ENCODE assay signal across 13 mouse cellular contexts in the genomic region with DNA sequence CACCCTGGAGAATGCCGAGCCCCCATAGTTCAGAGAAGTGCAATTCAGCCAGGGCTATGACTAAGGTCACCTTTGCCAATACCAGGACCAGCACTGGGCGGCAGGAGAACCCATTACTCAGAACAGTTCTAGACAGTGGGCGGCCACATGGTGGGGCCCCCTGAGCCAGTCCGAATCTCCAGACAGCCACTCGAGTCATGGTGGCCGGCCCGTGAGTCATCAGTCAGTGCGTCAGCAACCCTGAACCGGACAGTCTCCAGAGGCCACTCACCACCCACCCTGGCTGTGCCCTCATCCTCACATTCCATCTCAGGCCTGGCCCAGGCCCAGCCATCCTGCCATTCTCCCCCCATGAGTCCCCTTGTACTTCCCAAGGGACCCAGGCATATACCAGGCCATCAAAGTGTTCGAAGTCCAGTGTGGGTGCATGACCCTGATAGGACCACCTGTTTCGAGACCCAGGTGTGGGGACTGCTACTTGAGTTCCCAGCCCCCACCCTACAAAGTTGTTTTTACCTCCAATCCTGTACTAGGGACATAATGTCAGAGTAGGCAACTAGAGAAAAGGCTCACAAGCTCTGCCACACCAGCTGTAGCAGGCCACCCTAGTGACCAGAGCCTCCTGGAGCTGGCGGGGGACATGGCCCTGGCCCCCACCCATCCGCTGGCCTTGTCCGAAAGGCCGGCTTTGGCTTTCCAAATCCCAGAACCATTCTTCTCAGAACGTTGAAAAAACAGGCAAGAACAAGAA. TPM values are rescaled to one million over a fixed set of nuclear protein-coding genes. Genes with fewer than 3 reads are reported as not detected.
DNase-seq lines count a peak whose midpoint lies in the region; ATAC-seq and TF ChIP-seq lines count a peak whose summit lies in the region.
"Had no signal": no experiment of that assay in that cellular context is flagged by ENCODE, and none has a peak within 500 bp of the region (broad histone marks: within the 10 kb centered on the region; RNA-seq: fewer than 3 reads in every experiment).

No protein-coding gene starts in this region.

- H3K4me3 ChIP-seq in heart, adult 2 months = no peak overlapping the region
- no peak overlapping the region for H3K4me3 ChIP-seq in lung, embryonic 14.5 days (ENCODE audit: low read depth, low read length)
- no peak overlapping the region for H3K4me3 ChIP-seq in limb, embryonic 12.5 days (replicated peaks)

- no peak for TF ChIP-seq CTCF in heart, adult 2 months (IDR thresholded peaks at IDR 0.05)
- TF ChIP-seq CTCF in lung, embryonic 14.5 days (IDR thresholded peaks at IDR 0.05; ENCODE audit: low read depth) = no peak

- H3K4me1 ChIP-seq in heart, adult 2 months (ENCODE audit: control insufficient read depth, insufficient read depth, low read length) = peaks cover 20% of the 10 kb centered on the region
- no peaks in the 10 kb centered on the region for H3K4me1 ChIP-seq in lung, embryonic 14.5 days (ENCODE audit: insufficient read depth)
- peaks cover 25% of the 10 kb centered on the region for H3K4me1 ChIP-seq in limb, embryonic 12.5 days (replicated peaks)

- no peaks in the 10 kb centered on the region for H3K9me3 ChIP-seq in lung, embryonic 14.5 days (ENCODE audit: low read depth, low read length)
- H3K9me3 ChIP-seq in limb, embryonic 12.5 days = peaks cover 9% of the 10 kb centered on the region; the same call in 1 of the 2 replicates

- H3K79me2 ChIP-seq in heart, adult 2 months (replicated peaks; ENCODE audit: control insufficient read depth, insufficient read depth, low read length) = no peaks in the 10 kb centered on the region; the same call in 1 of the 2 replicates

- H3K36me3 ChIP-seq in heart, adult 2 months (ENCODE audit: control insufficient read depth, insufficient read depth, low read length) = no peaks in the 10 kb centered on the region
- H3K36me3 ChIP-seq in lung, embryonic 14.5 days (ENCODE audit: insufficient read depth) = no peaks in the 10 kb centered on the region
- H3K36me3 ChIP-seq in limb, embryonic 12.5 days = peaks cover 17% of the 10 kb centered on the region

- H3K9ac ChIP-seq in heart, adult 2 months (ENCODE audit: low read depth, low read length) = no peak overlapping the region
- H3K9ac ChIP-seq in lung, embryonic 14.5 days = no peak overlapping the region
- H3K9ac ChIP-seq in limb, embryonic 12.5 days (replicated peaks) = no peak overlapping the region

- peak overlapping the region; percentile 23 for H3K27ac ChIP-seq in heart, adult 2 months
- no peak overlapping the region for H3K27ac ChIP-seq in lung, embryonic 14.5 days (ENCODE audit: low read depth)
- peak overlapping the region; percentile 69 for H3K27ac ChIP-seq in limb, embryonic 12.5 days

- peak; percentile 10; the same call in 1 of the 2 replicates for ATAC-seq in lung, embryonic 14.5 days (ENCODE audit: insufficient read depth)
- ATAC-seq in limb, embryonic 12.5 days (ENCODE audit: insufficient number of reproducible peaks, insufficient read depth, low FRiP score, low TSS enrichment, low read depth) = no peak
- ATAC-seq: activated CD4-positive, CD25-positive, alpha-beta regulatory T cell, adult 4 months; intestine, postnatal 0 days had no signal

- intact Hi-C loops in heart, adult 2 months (cut with DNase I) = no loop called here
- intact Hi-C loops in heart, postnatal 14 days (cut with DNase I) = no loop called here

- peak; percentile 47 to 57 for DNase-seq in heart, adult 2 months
- no peak for DNase-seq in heart, postnatal 14 days
- no peak for DNase-seq in lung, embryonic 14.5 days
- DNase-seq in lung, postnatal 25 days (ENCODE audit: low spot score) = no peak
- DNase-seq in adrenal gland, adult 18-20 months (ENCODE audit: low spot score in 2 of 2) = peak; percentile 54 to 56
- DNase-seq in cerebellum, postnatal 36 days = no peak
- DNase-seq in thymus, postnatal 4 days = no peak
- DNase-seq: cerebellum, postnatal 25 days; lung, postnatal 10 days had no signal

- no peak for TF ChIP-seq EP300 in heart, adult 2 months (IDR thresholded peaks at IDR 0.05; ENCODE audit: insufficient read depth, low read depth, low read length)

- WGBS in heart, adult 2 months = 81% methylated on average over 16 of the region's 16 CpGs
- WGBS in lung, embryonic 14.5 days = 85% methylated on average over 16 of the region's 16 CpGs
- 84% methylated on average over 16 of the region's 16 CpGs for WGBS in limb, embryonic 12.5 days

- H3K27me3 ChIP-seq in heart, adult 2 months (ENCODE audit: control insufficient read depth, insufficient read depth, low read length) = no peaks in the 10 kb centered on the region
- no peaks in the 10 kb centered on the region for H3K27me3 ChIP-seq in lung, embryonic 14.5 days (ENCODE audit: insufficient read depth, low read length)
- no peaks in the 10 kb centered on the region for H3K27me3 ChIP-seq in limb, embryonic 12.5 days
- H3K27me3 ChIP-seq: CH12.LX had no signal

- TF ChIP-seq POLR2A in heart, adult 2 months (IDR thresholded peaks at IDR 0.05; ENCODE audit: insufficient read depth, low read depth, low read length) = no peak

- H3K4me2 ChIP-seq in lung, embryonic 14.5 days = no peak overlapping the region
- no peak overlapping the region for H3K4me2 ChIP-seq in limb, embryonic 12.5 days

RNA-seq across cellular contexts. Expression of a gene that starts 14.8 kb away (rescaled TPM):
- 1 to 10 TPM; 8.1 to 8.6 TPM for total RNA-seq in heart, adult 2 months (2021)
- polyA plus RNA-seq in heart, adult 2 months (2012; rRNA removed) = 18.8 and 21.2 TPM in 2 replicates
- 1 to 10 TPM; 5.5 to 6.9 TPM for total RNA-seq in heart, postnatal 14 days (2021)
- 21.8 and 24.4 TPM in 2 replicates for polyA plus RNA-seq in lung, embryonic 14.5 days (2014; fragmentation: Nextera tagmentation; extraction: Ambion mirVana)
- 10 to 100 TPM; 26.0 to 27.0 TPM for total RNA-seq in adrenal gland, adult 18-20 months (2021)
- polyA plus RNA-seq in limb, embryonic 12.5 days (2016; fragmentation: Nextera tagmentation; extraction: Ambion mirVana) = 26.8 and 27.3 TPM in 2 replicates

RNA-seq across cellular contexts. Expression of a gene that starts 22.6 kb away (rescaled TPM):
- 1 to 10 TPM; 7.4 to 8.1 TPM for total RNA-seq in heart, adult 2 months (2021)
- 13.7 and 14.9 TPM in 2 replicates for polyA plus RNA-seq in heart, adult 2 months (2012; rRNA removed)
- 1 to 10 TPM; 7.7 to 9.5 TPM for total RNA-seq in heart, postnatal 14 days (2021)
- 15.5 and 21.8 TPM in 2 replicates for polyA plus RNA-seq in lung, embryonic 14.5 days (2014; fragmentation: Nextera tagmentation; extraction: Ambion mirVana)
- 10 to 100 TPM; 19.3 to 22.3 TPM for total RNA-seq in adrenal gland, adult 18-20 months (2021)
- polyA plus RNA-seq in limb, embryonic 12.5 days (2016; fragmentation: Nextera tagmentation; extraction: Ambion mirVana) = 18.4 and 24.8 TPM in 2 replicates

RNA-seq across cellular contexts. Expression of a gene that starts 25.2 kb away (rescaled TPM):
- not detected for total RNA-seq in heart, adult 2 months (2021)
- polyA plus RNA-seq in heart, adult 2 months (2012; rRNA removed) = 0.21 and 0.53 TPM in 2 replicates
- total RNA-seq in heart, postnatal 14 days (2021) = not detected
- polyA plus RNA-seq in lung, embryonic 14.5 days (2014; fragmentation: Nextera tagmentation; extraction: Ambion mirVana) = 6.7 and 8.3 TPM in 2 replicates
- 10 to 100 TPM; 20.4 to 26.4 TPM for total RNA-seq in adrenal gland, adult 18-20 months (2021)
- 17.5 and 22.1 TPM in 2 replicates for polyA plus RNA-seq in limb, embryonic 12.5 days (2016; fragmentation: Nextera tagmentation; extraction: Ambion mirVana)
- total RNA-seq: CH12.LX had no signal

RNA-seq across cellular contexts. Expression of a gene that starts 31.0 kb away (rescaled TPM):
- total RNA-seq in heart, adult 2 months (2021) = under 1 TPM; 0.68 to 0.89 TPM
- 0.38 and 2.3 TPM in 2 replicates for polyA plus RNA-seq in heart, adult 2 months (2012; rRNA removed)
- total RNA-seq in heart, postnatal 14 days (2021) = under 1 TPM; 0.22 to 0.29 TPM
- polyA plus RNA-seq in lung, embryonic 14.5 days (2014; fragmentation: Nextera tagmentation; extraction: Ambion mirVana) = 151 and 165 TPM in 2 replicates
- 1 to 10 TPM in 1 of 2 experiments, under 1 TPM in 1; 0.74 to 1.6 TPM for total RNA-seq in adrenal gland, adult 18-20 months (2021)
- polyA plus RNA-seq in limb, embryonic 12.5 days (2016; fragmentation: Nextera tagmentation; extraction: Ambion mirVana) = 82.4 and 105 TPM in 2 replicates
- polyA plus RNA-seq: activated CD4-positive, CD25-positive, alpha-beta regulatory T cell, adult 4 months had no signal

RNA-seq across cellular contexts. Expression of a gene that starts 44.6 kb away (rescaled TPM):
- 100 to 1,000 TPM; 111 to 118 TPM for total RNA-seq in heart, adult 2 months (2021)
- 129 and 145 TPM in 2 replicates for polyA plus RNA-seq in heart, adult 2 months (2012; rRNA removed)
- total RNA-seq in heart, postnatal 14 days (2021) = 100 to 1,000 TPM; 105 TPM
- 113 and 126 TPM in 2 replicates for polyA plus RNA-seq in lung, embryonic 14.5 days (2014; fragmentation: Nextera tagmentation; extraction: Ambion mirVana)
- total RNA-seq in adrenal gland, adult 18-20 months (2021) = 100 to 1,000 TPM; 155 to 174 TPM
- polyA plus RNA-seq in limb, embryonic 12.5 days (2016; fragmentation: Nextera tagmentation; extraction: Ambion mirVana) = 142 and 151 TPM in 2 replicates

Comparison
In these comparisons a context has a peak if more than half of its experiments do, and no peak if none do; other contexts are left out.
1. DNase-seq: peak in heart, adult 2 months (2 of 2) and adrenal gland, adult 18-20 months (2 of 2); none in heart, postnatal 14 days (0 of 2), lung, embryonic 14.5 days (single experiment), lung, postnatal 25 days (single experiment), cerebellum, postnatal 36 days (0 of 2) and thymus, postnatal 4 days (single experiment).
2. RNA of a gene that starts 25.2 kb away (total RNA-seq): 20.4 to 26.4 TPM in adrenal gland, adult 18-20 months; not detected in heart, adult 2 months and not detected in heart, postnatal 14 days; every median in the first group is over 10 times any median in the second.